Mouse (Mus musculus): ENCODE results near the gene Casp9.

- TF ChIP-seq CTCF (IDR thresholded peaks at IDR 0.05 in 2 of 3, conservative IDR thresholded peaks at IDR 0.05 in 1 of 3; ENCODE audit: control insufficient read depth in 1 of 3, insufficient read depth in 1 of 3, low read depth in 2 of 3, low read length in 3 of 3, poor library complexity in 1 of 3, severe bottlenecking in 1 of 3) (no peak), USF1 (IDR thresholded peaks at IDR 0.05; ENCODE audit: low read depth, low read length) (no peak), NELFE (IDR thresholded peaks at IDR 0.05; ENCODE audit: low read depth, low read length) (no peak), POLR2A (IDR thresholded peaks at IDR 0.05; ENCODE audit: control insufficient read depth in 1 of 2, insufficient read depth in 1 of 2, low read depth in 1 of 2, low read length in 2 of 2, poor library complexity in 1 of 2) (no peak), MAZ (IDR thresholded peaks at IDR 0.05; ENCODE audit: low read depth, low read length) (no peak), TAL1 (IDR thresholded peaks at IDR 0.05; ENCODE audit: low read length) (no peak), KAT2A (conservative IDR thresholded peaks at IDR 0.05; ENCODE audit: low read depth, low read length) (no peak), CHD2 (IDR thresholded peaks at IDR 0.05; ENCODE audit: low read length) (no peak), POLR2AphosphoS2 (IDR thresholded peaks at IDR 0.05; ENCODE audit: low read length) (no peak), GATA1 (IDR thresholded peaks at IDR 0.05; ENCODE audit: low read depth, low read length) (no peak), EP300 (IDR thresholded peaks at IDR 0.05; ENCODE audit: low read depth in 1 of 2, low read length in 2 of 2) (no peak), ZMIZ1 (IDR thresholded peaks at IDR 0.05; ENCODE audit: low read depth, low read length) (no peak), ZC3H11A (IDR thresholded peaks at IDR 0.05; ENCODE audit: low read depth, low read length) (no peak)
Measured at GRCm38 (mm10) chr4:141779828-141780227, 13.6 kb upstream of the Casp9 start.
